Mouse (Mus musculus) heart, embryonic 15.5 days (tissue): ENCODE data around the gene Radil. TPM values are rescaled to one million over a fixed set of nuclear protein-coding genes. Genes with fewer than 3 reads are reported as not detected.

ENCODE experiments used
- ATAC-seq: fragments of 200-750 bp; cut with Nextera tagmentation; replicated peaks from 2 replicates; pipeline ENCODE4 v1.8.0; 2017; ENCODE audit warnings: low read depth, moderate TSS enrichment; ENCODE audit not compliant: insufficient number of reproducible peaks, insufficient read depth, low FRiP score
- H3K27ac ChIP-seq: fragments of 300-500 bp; sonication (generic); 2 replicates; pipeline ENCODE4 v1.5.1; 2015; ENCODE audit warnings: mild to moderate bottlenecking, inconsistent platforms
- H3K27me3 ChIP-seq: fragments of 300-500 bp; sonication (generic); 2 replicates; pipeline ENCODE4 v1.6.1; 2015; ENCODE audit warnings: inconsistent platforms
- H3K36me3 ChIP-seq: fragments of 300-500 bp; sonication (generic); 2 replicates; pipeline ENCODE4 v1.6.1; 2015; ENCODE audit warnings: mild to moderate bottlenecking, inconsistent platforms
- H3K4me1 ChIP-seq: fragments of 300-500 bp; sonication (generic); replicated peaks from 2 replicates; pipeline ENCODE4 v1.6.1; 2015; ENCODE audit warnings: inconsistent platforms
- H3K4me2 ChIP-seq: fragments of 300-500 bp; sonication (generic); 2 replicates; pipeline ENCODE4 v1.6.1; 2015; ENCODE audit warnings: inconsistent platforms, mild to moderate bottlenecking, moderate library complexity
- H3K4me3 ChIP-seq: fragments of 300-500 bp; sonication (generic); 2 replicates; pipeline ENCODE4 v1.5.1; 2015; ENCODE audit warnings: mild to moderate bottlenecking, inconsistent platforms
- H3K9ac ChIP-seq: fragments of 300-500 bp; sonication (generic); 2 replicates; pipeline ENCODE4 v1.6.1; 2015; ENCODE audit warnings: mild to moderate bottlenecking, inconsistent platforms
- H3K9me3 ChIP-seq: fragments of 300-500 bp; sonication (generic); replicated peaks from 2 replicates; pipeline ENCODE4 v1.6.1; 2016; ENCODE audit warnings: inconsistent platforms
- WGBS: fragments of 180-500 bp; shearing (Covaris S2); methylation state at CpG from one replicate; pipeline ENCODE4 v1.1.7; 2015; ENCODE audit warnings: mixed read lengths; 5-methylcytosine and 5-hydroxymethylcytosine counted together
- polyA plus RNA-seq: library from polyadenylated mRNA; unstranded; fragments of >200 nt; fragmentation: Nextera tagmentation; extraction: Ambion mirVana; gene quantifications from 2 replicates; pipeline ENCODE4 v1.2.1, GENCODE M21; 2015

Radil gene
- polyA plus RNA-seq, 1 experiment from 2014 or later: 9.7 TPM

DNA sequence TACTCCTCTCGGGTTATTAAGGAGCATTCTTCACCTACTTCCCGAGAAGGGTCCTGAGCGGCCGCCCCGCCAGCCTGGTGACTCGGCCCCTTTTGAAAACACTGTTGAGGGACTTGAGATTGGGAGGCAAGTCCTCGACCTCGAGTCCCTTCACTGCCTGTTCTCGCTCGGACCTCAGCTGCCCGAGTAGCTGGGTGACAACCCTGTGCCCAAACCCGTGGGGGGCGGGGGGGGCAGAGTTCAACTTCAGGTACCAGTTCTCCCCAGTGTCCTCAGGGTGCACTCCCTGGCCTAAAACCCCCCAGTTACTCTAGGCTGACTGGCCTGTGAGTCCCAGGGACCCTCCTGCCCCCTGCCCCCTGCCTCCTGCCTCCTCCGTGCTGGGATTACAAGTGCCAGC, 106.9 kb downstream of the Radil start:
- Histone ChIP-seq H3K4me1 (peaks cover 64% of the 10 kb centered on the region), H3K9me3 (no peaks in the 10 kb centered on the region), H3K36me3 (no peaks in the 10 kb centered on the region; the same call in 1 of the 2 replicates), H3K4me2 (no peak overlapping the region), H3K4me3 (no peak overlapping the region), H3K27ac (peak overlapping the region; percentile 41; the same call in 1 of the 2 replicates), H3K27me3 (no peaks in the 10 kb centered on the region), H3K9ac (no peak overlapping the region)
- WGBS: 69% methylated on average over 14 of the region's 14 CpGs
- ATAC-seq: no peak

DNA sequence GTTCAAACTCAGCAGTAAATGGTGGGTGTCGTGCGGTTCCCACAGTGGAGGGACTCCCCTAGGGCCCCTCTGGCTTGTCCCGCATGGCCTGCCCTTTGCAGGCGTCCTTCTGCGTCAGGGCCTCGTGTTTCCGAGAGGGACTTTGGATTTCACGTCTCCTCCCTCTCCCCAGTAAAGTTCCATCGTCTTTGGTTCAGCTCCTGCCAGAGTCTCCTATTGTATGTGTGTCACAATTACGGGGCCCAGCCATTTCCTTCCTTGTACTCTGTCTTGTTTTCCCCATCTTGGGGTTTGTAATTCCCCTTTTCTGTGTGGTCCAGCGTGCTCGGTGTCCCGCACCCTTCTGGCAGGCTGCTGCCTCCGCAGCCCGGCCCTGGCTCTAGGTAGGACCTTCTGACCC, 107.4 kb downstream of the Radil start:
- no peak overlapping the region for H3K27ac ChIP-seq
- no peaks in the 10 kb centered on the region for H3K27me3 ChIP-seq
- H3K4me3 ChIP-seq: no peak overlapping the region
- H3K4me1 ChIP-seq: peaks cover 66% of the 10 kb centered on the region
- H3K9me3 ChIP-seq: no peaks in the 10 kb centered on the region
- WGBS: 67% methylated on average over 15 of the region's 15 CpGs
- no peak for ATAC-seq
- H3K9ac ChIP-seq: no peak overlapping the region
- no peaks in the 10 kb centered on the region; the same call in 1 of the 2 replicates for H3K36me3 ChIP-seq
- H3K4me2 ChIP-seq: no peak overlapping the region

DNA sequence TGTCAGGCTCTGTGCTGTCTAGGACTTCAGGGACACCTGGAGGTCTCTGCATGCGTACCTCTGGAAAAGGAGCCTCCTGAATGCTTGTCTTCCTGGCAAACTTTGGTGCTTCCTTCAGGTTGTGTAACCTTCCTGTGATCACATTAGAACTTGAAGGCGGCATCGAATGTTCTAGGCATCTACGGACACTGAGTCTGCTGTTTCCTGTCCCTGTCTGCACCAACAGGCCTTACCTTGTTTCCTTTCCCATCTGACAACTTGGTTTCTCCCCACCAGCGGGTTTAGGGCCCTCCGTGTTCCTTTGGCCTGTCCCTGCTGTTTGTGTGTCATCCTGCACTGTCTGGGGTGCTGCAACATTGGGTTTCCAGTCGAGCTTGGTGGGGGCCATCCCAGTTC, 108.9 kb downstream of the Radil start:
- Histone ChIP-seq H3K9ac (no peak overlapping the region), H3K27ac (peak overlapping the region; percentile 88), H3K36me3 (no peaks in the 10 kb centered on the region), H3K4me1 (peaks cover 62% of the 10 kb centered on the region), H3K27me3 (no peaks in the 10 kb centered on the region), H3K4me3 (peak overlapping the region; percentile 40; the same call in 1 of the 2 replicates), H3K9me3 (no peaks in the 10 kb centered on the region), H3K4me2 (no peak overlapping the region; the same call in 1 of the 2 replicates)
- ATAC-seq: no peak
- WGBS: 74% methylated on average over 7 of the region's 7 CpGs

DNA sequence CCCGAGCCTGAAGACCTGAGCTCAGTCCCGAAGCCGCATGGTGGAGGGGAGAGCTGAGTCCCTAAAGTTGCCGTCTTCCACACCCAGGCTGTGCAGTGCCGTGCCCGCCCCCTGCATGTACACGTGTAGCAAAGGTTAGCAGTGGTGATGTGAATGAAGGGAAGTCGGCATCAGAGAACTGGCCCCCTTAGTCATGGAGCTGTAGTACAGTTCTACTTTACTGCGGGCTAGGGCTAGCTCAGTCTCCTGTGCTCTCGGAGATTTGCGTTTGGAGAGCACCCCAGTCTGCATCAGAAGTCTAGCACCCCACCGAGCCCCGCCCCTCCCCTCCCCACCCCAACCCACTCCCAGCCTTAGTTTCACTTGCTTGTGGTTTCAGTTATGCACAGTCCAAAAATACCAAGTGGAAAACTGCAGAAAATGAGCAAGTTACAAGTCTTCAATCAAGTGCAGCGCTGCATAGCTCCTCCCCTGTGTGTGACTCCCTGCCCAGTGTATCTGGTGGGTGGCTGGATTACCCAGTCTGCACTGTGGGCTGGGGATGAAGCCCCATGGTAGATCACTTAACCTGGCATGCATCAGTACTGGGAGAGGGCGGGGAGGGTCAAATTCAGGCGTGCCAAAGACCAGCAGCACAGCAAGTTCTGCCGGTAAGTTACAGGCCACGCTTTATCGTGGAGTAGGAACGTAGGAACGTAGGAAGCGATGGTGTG, 109.4 kb downstream of the Radil start:
- Histone ChIP-seq H3K9me3 (no peaks in the 10 kb centered on the region), H3K9ac (peak overlapping the region; percentile 57; the same call in 1 of the 2 replicates), H3K27ac (peak overlapping the region; percentile 88), H3K4me1 (peaks cover 62% of the 10 kb centered on the region), H3K36me3 (peaks cover 3% of the 10 kb centered on the region; the same call in 1 of the 2 replicates), H3K27me3 (no peaks in the 10 kb centered on the region), H3K4me3 (peak overlapping the region; percentile 40), H3K4me2 (peak overlapping the region; percentile 64)
- ATAC-seq: no peak
- WGBS: 54% methylated on average over 22 of the region's 22 CpGs

DNA sequence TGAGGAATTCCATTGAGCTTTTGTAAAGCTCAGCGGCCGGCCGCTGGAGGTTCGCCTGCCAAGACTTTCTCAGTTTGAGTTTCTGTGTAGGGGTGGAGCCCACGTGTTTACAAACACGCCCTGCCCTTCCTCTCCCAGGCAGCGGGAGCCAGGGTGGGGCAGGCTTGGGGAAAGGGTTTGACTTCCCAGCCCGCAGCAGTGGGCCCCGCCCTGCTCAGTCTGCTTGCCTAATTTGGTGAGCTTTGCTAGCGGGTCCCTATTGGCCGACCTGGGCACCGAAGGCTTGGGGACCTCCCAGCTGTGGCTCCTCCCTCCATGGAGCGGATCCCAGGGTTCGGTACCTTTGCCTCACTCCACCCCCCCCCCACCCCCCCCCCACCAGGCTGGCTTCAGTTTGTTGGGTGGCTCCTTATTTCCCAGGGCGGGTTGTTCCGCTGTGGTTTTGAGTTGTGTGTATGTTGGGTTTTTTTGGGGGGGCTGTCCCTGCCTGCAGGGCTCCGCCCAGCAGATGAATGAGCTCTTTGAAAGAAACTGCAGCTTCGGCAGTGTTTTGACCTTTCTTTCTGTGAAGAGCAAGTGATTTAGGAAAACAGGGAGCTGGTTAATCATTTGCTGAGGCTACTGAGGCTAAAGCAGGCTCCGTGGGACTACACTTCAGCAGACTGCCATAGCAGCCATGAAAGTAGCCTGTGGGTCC, 110.3 kb downstream of the Radil start:
- Histone ChIP-seq H3K9me3 (no peaks in the 10 kb centered on the region), H3K4me2 (peak overlapping the region; percentile 64), H3K4me3 (peak overlapping the region; percentile 40), H3K27me3 (no peaks in the 10 kb centered on the region), H3K4me1 (peaks cover 58% of the 10 kb centered on the region), H3K27ac (peak overlapping the region; percentile 88), H3K9ac (peak overlapping the region; percentile 57), H3K36me3 (peaks cover 12% of the 10 kb centered on the region)
- WGBS: under 1% methylated on average over 17 of the region's 19 CpGs
- ATAC-seq: peak; percentile 96

DNA sequence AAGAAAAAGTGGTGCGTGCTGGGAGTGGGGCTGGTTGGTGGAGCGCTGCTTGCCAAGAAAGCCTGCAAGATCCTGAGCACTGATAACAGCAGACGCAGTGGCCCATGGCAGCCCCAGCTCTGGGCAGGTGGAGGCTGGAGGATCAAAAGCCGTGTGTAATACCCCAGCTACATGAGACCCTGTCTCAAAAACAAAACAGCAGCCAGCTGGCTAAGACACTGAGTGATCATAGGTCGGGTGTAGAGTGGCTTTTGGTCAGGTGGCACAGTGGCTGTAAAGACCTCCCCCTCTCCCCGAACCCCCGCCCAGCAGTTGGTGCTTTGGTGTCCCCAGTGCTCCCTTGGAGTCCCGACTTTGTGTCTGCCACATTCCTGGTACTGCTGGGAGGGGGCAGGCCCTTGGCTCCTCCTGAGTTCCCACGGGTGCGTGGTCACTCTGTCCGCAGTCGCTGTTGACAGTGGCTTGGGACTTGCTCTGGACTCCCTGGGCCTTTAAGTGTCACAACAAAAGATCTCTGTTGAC, 110.9 kb downstream of the Radil start:
- Histone ChIP-seq H3K27me3 (no peaks in the 10 kb centered on the region), H3K9me3 (no peaks in the 10 kb centered on the region), H3K9ac (peak overlapping the region; percentile 41), H3K4me3 (peak overlapping the region; percentile 40), H3K4me2 (peak overlapping the region; percentile 64), H3K36me3 (peaks cover 18% of the 10 kb centered on the region), H3K27ac (peak overlapping the region; percentile 88), H3K4me1 (peaks cover 52% of the 10 kb centered on the region)
- 4% methylated on average over 12 of the region's 12 CpGs for WGBS
- ATAC-seq: peak; percentile 41

DNA sequence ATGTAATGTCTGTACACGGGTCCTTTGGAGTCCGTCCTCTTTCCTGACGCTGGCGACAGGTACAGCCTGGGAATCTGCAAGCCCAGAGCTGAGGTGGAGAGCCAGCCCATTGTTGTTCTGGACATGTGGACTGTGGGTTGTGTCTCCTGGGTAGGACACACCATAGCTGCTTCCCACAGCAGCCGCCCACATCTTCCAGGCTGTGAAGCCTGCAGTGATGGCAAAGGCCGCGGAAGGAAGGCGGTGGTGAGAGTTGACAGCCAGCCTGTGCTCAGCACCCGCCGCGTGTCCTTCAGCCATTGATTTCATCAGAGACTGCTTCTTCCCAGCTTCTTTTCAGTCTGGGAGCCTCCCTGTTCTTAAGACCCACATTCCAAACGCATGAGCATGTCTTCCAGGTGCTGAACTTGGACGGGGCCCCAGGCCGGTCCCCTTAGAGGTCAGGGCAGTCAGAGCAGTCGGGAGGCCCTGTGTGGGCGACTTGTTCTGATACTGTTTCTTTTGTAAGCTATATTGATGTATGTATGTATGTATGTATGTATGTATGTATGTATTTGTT, 112.4 kb downstream of the Radil start:
- peaks cover 38% of the 10 kb centered on the region for H3K4me1 ChIP-seq

DNA sequence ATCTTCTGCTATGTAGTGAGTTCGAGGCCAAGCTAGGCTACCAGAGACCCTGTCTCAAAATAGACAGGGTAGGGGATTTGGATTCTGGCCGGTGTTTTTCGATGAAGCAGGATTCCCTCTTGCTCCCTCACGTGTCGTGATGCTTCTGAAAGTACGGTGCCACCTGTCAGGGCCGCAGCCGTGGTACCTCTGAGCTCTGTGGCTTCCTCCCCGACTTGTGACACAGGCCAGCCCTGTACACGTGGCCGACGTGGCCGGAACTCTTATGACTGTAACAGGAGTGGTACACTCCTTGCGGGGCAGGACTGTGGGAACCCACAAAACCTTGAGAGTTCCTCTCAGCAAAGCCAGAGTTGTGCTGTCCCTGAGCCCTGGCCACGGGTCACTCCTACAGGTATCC, 115.2 kb downstream of the Radil start:
- Histone ChIP-seq H3K4me1 (peaks cover 36% of the 10 kb centered on the region), H3K9ac (no peak overlapping the region), H3K27ac (no peak overlapping the region), H3K36me3 (peaks cover 19% of the 10 kb centered on the region), H3K27me3 (no peaks in the 10 kb centered on the region), H3K4me3 (no peak overlapping the region), H3K4me2 (no peak overlapping the region), H3K9me3 (no peaks in the 10 kb centered on the region)
- no peak for ATAC-seq
- 97% methylated on average over 15 of the region's 15 CpGs for WGBS

More for the DNA sequence above, 112.4 kb downstream of the Radil start:
- H3K4me3 ChIP-seq: no peak overlapping the region
- H3K4me2 ChIP-seq: no peak overlapping the region
- WGBS: 77% methylated on average over 16 of the region's 16 CpGs
- ATAC-seq: no peak
- H3K9ac ChIP-seq: no peak overlapping the region
- no peaks in the 10 kb centered on the region for H3K27me3 ChIP-seq
- H3K9me3 ChIP-seq: no peaks in the 10 kb centered on the region
- 0 out of 2 replicates have a peak overlapping the region, but pooled peaks have one; percentile 19 for H3K27ac ChIP-seq
- H3K36me3 ChIP-seq: peaks cover 19% of the 10 kb centered on the region

Other genes with a start within 250 kb of the Radil start
- 3.1 and 4.2 TPM in 2 replicates for gene Foxk1, start 149.6 kb downstream of the Radil start, polyA plus RNA-seq
- 6.0 and 8.8 TPM in 2 replicates for gene Ap5z1, start 87.2 kb downstream of the Radil start, polyA plus RNA-seq
- gene Papolb, start 21.0 kb downstream of the Radil start, polyA plus RNA-seq: 0.09 and 0.13 TPM in 2 replicates
- gene Mmd2, start 57.7 kb upstream of the Radil start, polyA plus RNA-seq: 0.09 and 0.90 TPM in 2 replicates
- gene Wipi2, start 76.6 kb upstream of the Radil start, polyA plus RNA-seq: 23.9 and 28.3 TPM in 2 replicates
- 1.1 and 1.9 TPM in 2 replicates for gene Slc29a4, start 141.4 kb upstream of the Radil start, polyA plus RNA-seq